Mouse (Mus musculus): ENCODE data around the gene Gm6657.

DNA sequence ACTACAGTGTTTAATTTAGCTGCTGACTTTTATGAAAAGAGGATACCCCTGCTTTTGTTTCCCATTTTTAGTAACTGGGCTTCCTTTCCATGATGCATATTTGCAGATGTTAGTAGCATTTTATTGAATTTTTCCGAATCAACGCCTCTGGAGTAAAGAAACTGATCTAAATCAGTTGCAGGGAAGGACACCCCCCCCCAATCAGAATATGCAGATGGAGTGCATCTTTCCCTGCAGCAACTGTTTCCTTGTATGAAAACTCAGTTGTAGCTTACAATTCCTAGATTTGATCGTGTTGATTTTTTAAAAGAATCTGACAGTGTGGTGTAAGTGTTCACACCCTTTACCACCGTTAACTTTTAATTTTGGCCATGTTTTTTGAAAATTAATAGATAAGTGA, 34.1 kb downstream of the Gm6657 start:
- TF ChIP-seq POLR2A (IDR thresholded peaks at IDR 0.05; ENCODE audit: low read depth, low read length) (no peak), CTCF (conservative IDR thresholded peaks at IDR 0.05; ENCODE audit: insufficient read depth, insufficient read length, low read depth, low read length) (no peak)

Data from kidney, adult 2 months (tissue).